1 mouse cellular context compared by ENCODE assay signal in genomic region chr4:89294486-89295440, GRCm38 (mm10).
TF ChIP-seq lines count a peak whose summit lies in the region.

Cdkn2a (minus strand) TSS chr4:89294653.

TF ChIP-seq in MEL, 35 proteins besides CTCF, POLR2A, EP300 and RAD21 (continued from another document):
- TF ChIP-seq ZNF384 (IDR thresholded peaks at IDR 0.05; ENCODE audit: low read depth, low read length) (no peak), POLR2AphosphoS5 (IDR thresholded peaks at IDR 0.05; ENCODE audit: borderline replicate concordance, low read depth, low read length) (no peak), GABPA (IDR thresholded peaks at IDR 0.05; ENCODE audit: low read depth, low read length) (no peak)
